Mouse (Mus musculus) liver, embryonic 15.5 days (tissue): ENCODE data around the gene Vdr. TPM values are rescaled to one million over a fixed set of nuclear protein-coding genes. Genes with fewer than 3 reads are reported as not detected.

ENCODE experiments used
- ATAC-seq: fragments of 200-750 bp; cut with Nextera tagmentation; 2 replicates; pipeline ENCODE4 v1.8.0; 2017; ENCODE audit warnings: moderate number of reproducible peaks, mild to moderate bottlenecking, moderate library complexity; ENCODE audit not compliant: insufficient read depth
- H3K27ac ChIP-seq: fragments of 300-500 bp; sonication (generic); replicated peaks from 2 replicates; pipeline ENCODE4 v1.5.1; 2015; ENCODE audit warnings: mild to moderate bottlenecking, inconsistent platforms
- H3K27me3 ChIP-seq: fragments of 300-500 bp; sonication (generic); 2 replicates; pipeline ENCODE4 v1.6.1; 2015; ENCODE audit warnings: mild to moderate bottlenecking, inconsistent platforms
- H3K36me3 ChIP-seq: fragments of 300-500 bp; sonication (generic); replicated peaks from 2 replicates; pipeline ENCODE4 v1.6.1; 2015; ENCODE audit warnings: moderate library complexity, mild to moderate bottlenecking, inconsistent platforms
- H3K4me1 ChIP-seq: fragments of 300-500 bp; sonication (generic); replicated peaks from 2 replicates; pipeline ENCODE4 v1.6.1; 2015; ENCODE audit warnings: inconsistent platforms
- H3K4me2 ChIP-seq: fragments of 300-500 bp; sonication (generic); 2 replicates; pipeline ENCODE4 v1.6.1; 2015; ENCODE audit warnings: moderate library complexity, mild to moderate bottlenecking, inconsistent platforms
- H3K4me3 ChIP-seq: fragments of 300-500 bp; sonication (generic); replicated peaks from 2 replicates; pipeline ENCODE4 v1.5.1; 2015; ENCODE audit warnings: mild to moderate bottlenecking, inconsistent platforms
- H3K9ac ChIP-seq: fragments of 300-500 bp; sonication (generic); 2 replicates; pipeline ENCODE4 v1.6.1; 2015; ENCODE audit warnings: moderate library complexity, mild to moderate bottlenecking, inconsistent platforms
- H3K9me3 ChIP-seq: fragments of 300-500 bp; sonication (generic); replicated peaks from 2 replicates; pipeline ENCODE4 v1.6.1; 2016; ENCODE audit warnings: inconsistent platforms
- WGBS: fragments of 180-500 bp; shearing (Covaris S2); methylation state at CpG from one replicate; pipeline ENCODE4 v1.1.7; 2015; ENCODE audit warnings: mixed read lengths; ENCODE audit not compliant: insufficient replicate concordance; 5-methylcytosine and 5-hydroxymethylcytosine counted together
- polyA plus RNA-seq: library from polyadenylated mRNA; unstranded; fragments of >200 nt; fragmentation: Nextera tagmentation; extraction: Ambion mirVana; gene quantifications from 2 replicates; pipeline ENCODE4 v1.2.1, GENCODE M21; 2015

Gene Vdr
- polyA plus RNA-seq, 1 experiment from 2014 or later: 0.14 TPM

- Histone ChIP-seq H3K4me1 (peaks cover 64% of the 10 kb centered on the region), H3K4me3 (no peak overlapping the region), H3K27me3 (peaks cover 6% of the 10 kb centered on the region; the same call in 1 of the 2 replicates), H3K27ac (no peak overlapping the region), H3K4me2 (no peak overlapping the region), H3K9me3 (no peaks in the 10 kb centered on the region), H3K9ac (no peak overlapping the region), H3K36me3 (no peaks in the 10 kb centered on the region)
- no peak for ATAC-seq
- 58% methylated on average over 4 of the region's 4 CpGs for WGBS
Observed at GRCm38 (mm10) chr15:97838395-97838794, 72.0 kb downstream of the Vdr start.

GRCm38 (mm10) chr15:97837491-97838061, 72.9 kb downstream of the Vdr start:
- H3K4me3 ChIP-seq: no peak overlapping the region
- no peaks in the 10 kb centered on the region for H3K9me3 ChIP-seq
- H3K27me3 ChIP-seq: peaks cover 14% of the 10 kb centered on the region
- no peaks in the 10 kb centered on the region for H3K36me3 ChIP-seq
- no peak overlapping the region for H3K4me2 ChIP-seq
- peaks cover 64% of the 10 kb centered on the region for H3K4me1 ChIP-seq
- H3K9ac ChIP-seq: no peak overlapping the region
- H3K27ac ChIP-seq: no peak overlapping the region
- WGBS: 24% methylated on average over 8 of the region's 8 CpGs
- no peak for ATAC-seq

DNA sequence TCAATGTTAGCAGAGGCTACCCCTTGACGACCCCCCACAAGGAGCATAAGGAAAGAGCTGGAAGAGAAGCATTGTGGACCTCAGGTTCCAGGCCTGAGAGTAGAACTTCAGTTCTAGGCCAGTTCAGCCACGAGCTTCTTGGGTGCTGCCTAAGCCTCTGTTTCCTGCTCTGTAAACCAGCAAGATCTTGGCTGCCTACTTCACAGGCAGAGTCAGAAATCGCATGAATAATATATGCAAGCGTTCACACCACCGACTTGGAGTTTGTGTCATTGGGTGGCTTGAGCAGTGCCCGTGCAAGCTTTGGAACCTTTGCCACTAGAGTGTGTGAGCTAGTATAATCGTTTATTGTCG, 73.6 kb downstream of the Vdr start:
- peaks cover 64% of the 10 kb centered on the region for H3K4me1 ChIP-seq
- no peak overlapping the region for H3K27ac ChIP-seq
- no peak overlapping the region for H3K9ac ChIP-seq
- no peak overlapping the region for H3K4me2 ChIP-seq
- no peak for ATAC-seq
- WGBS: 43% methylated on average over 8 of the region's 8 CpGs
- H3K4me3 ChIP-seq: no peak overlapping the region
- no peaks in the 10 kb centered on the region for H3K36me3 ChIP-seq
- H3K9me3 ChIP-seq: no peaks in the 10 kb centered on the region
- peaks cover 21% of the 10 kb centered on the region for H3K27me3 ChIP-seq

DNA sequence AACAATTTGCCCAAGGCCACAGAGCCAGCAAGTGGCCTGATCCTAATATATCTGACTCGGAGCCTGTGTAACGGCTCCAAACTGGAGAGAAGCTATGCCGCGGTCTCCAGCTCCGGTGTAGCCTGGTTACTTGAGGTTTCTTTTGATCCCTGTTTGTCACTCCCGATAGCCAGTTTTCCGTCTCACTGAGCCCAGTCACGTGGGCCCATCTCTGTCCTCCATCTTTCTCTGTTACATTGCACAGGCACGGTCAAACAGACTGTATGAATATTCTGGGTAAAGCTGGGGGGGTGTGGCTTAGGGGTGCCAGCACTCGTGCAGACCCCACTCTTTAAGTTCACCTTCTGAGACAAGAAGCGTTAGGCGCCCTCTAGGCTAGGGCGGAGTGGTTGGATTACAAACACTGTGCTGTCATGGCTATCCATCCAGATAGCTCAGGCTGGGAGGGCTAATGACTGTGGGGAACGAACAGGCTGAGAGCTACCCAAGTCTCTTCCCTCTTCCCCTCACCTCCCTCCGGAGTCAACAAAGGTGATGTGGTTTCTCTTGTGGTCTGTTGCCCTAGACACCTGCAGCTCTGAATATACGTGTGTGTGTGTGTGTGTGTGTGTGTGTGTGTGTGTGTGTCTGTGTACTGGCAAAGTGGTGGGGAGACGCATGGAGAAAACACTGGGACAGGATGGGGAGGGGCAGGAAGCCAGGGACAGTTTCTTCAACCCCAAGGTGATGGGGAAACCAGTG, 74.1 kb downstream of the Vdr start:
- 56% methylated on average over 17 of the region's 17 CpGs for WGBS
- Histone ChIP-seq H3K27me3 (peaks cover 26% of the 10 kb centered on the region), H3K4me3 (no peak overlapping the region), H3K4me1 (peaks cover 64% of the 10 kb centered on the region), H3K27ac (no peak overlapping the region), H3K4me2 (no peak overlapping the region), H3K36me3 (no peaks in the 10 kb centered on the region), H3K9me3 (no peaks in the 10 kb centered on the region), H3K9ac (no peak overlapping the region)
- ATAC-seq: no peak

DNA sequence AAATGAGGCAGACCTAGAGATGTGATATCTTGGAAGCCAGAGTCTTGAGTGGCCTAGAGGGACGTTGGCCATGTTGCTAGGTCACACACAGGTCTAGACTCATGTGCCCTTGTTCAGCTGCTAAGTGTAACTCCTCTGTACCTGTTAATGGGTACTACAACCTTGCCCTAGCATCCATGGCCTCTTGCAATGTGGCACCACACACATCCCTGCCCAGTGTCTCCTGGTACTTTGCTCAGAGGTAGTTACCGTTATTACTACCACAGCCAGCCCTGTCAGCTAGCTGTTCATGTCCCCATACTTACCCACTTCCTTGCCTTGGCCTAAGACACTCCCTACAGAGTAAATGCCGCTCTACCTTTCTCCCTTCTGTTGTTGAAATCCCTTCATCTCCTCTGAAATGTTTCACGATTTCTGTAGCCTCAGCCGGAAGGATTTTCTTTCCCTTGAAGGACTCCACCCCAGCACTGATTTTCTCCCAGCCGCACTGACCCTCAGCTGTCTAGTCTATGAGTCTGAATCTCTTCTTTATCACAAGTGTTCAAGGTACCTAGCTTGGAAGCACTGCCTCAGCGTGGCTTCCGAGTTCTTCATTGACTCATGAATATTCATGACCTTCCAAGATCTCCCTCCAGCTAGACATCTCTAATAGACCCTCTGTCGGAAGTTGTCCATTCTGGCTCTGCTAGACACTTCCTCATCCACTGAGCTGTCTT, 77.5 kb downstream of the Vdr start:
- Histone ChIP-seq H3K36me3 (no peaks in the 10 kb centered on the region), H3K9me3 (no peaks in the 10 kb centered on the region), H3K4me1 (peaks cover 69% of the 10 kb centered on the region), H3K9ac (no peak overlapping the region), H3K27me3 (peaks cover 53% of the 10 kb centered on the region), H3K4me2 (0 out of 2 replicates have a peak overlapping the region, but pooled peaks have one; percentile 93), H3K27ac (0 out of 2 replicates have a peak overlapping the region, but pooled peaks have one; percentile 71), H3K4me3 (no peak overlapping the region)
- ATAC-seq: no peak
- WGBS: 38% methylated on average over 9 of the region's 9 CpGs

DNA sequence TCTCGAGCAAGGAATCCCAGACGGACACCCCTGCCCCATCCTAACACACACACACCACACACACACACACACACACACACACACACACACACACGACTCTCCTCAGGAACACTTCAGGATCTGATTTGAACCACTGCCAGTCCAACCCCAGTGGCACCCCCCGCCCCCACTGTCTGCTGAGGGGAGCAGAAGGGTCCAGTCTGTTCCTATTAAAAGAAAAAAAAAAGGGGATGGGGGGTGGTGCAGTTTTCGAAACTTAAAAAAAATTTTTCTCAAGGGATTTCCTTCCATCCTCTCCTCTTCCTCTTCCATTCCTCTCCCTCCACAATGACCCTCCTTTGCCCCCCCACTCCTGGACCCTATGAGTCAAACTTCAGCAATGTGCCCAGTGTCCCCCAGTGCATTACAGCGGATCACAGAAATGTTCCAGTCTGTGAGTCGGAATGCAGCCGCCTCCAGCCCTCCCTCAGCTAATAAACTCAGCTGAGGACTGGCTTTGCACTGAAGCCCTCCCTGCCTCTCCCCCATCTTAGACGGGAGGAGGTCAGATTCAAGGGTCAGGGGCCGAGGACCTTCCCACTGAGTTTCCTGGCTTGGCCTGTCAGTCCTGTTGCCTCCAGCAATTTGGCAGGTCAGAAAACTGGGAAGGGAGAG, 78.3 kb downstream of the Vdr start:
- H3K9me3 ChIP-seq: no peaks in the 10 kb centered on the region
- peak overlapping the region; percentile 71 for H3K27ac ChIP-seq
- H3K4me3 ChIP-seq: peak overlapping the region; percentile 69
- H3K4me2 ChIP-seq: peak overlapping the region; percentile 93
- no peaks in the 10 kb centered on the region for H3K36me3 ChIP-seq
- peaks cover 53% of the 10 kb centered on the region for H3K27me3 ChIP-seq
- peak; percentile 3; the same call in 1 of the 2 replicates for ATAC-seq
- 17% methylated on average over 10 of the region's 10 CpGs for WGBS
- peaks cover 66% of the 10 kb centered on the region for H3K4me1 ChIP-seq
- H3K9ac ChIP-seq: no peak overlapping the region

- Histone ChIP-seq H3K4me3 (peak overlapping the region; percentile 69), H3K9ac (peak overlapping the region; percentile 67), H3K36me3 (no peaks in the 10 kb centered on the region), H3K4me2 (peak overlapping the region; percentile 93), H3K27ac (peak overlapping the region; percentile 71), H3K9me3 (no peaks in the 10 kb centered on the region), H3K27me3 (peaks cover 53% of the 10 kb centered on the region), H3K4me1 (peaks cover 72% of the 10 kb centered on the region)
- under 1% methylated on average over 82 of the region's 84 CpGs for WGBS
- peak; percentile 79 for ATAC-seq
Observed at GRCm38 (mm10) chr15:97831242-97831986, 79.0 kb downstream of the Vdr start.

DNA sequence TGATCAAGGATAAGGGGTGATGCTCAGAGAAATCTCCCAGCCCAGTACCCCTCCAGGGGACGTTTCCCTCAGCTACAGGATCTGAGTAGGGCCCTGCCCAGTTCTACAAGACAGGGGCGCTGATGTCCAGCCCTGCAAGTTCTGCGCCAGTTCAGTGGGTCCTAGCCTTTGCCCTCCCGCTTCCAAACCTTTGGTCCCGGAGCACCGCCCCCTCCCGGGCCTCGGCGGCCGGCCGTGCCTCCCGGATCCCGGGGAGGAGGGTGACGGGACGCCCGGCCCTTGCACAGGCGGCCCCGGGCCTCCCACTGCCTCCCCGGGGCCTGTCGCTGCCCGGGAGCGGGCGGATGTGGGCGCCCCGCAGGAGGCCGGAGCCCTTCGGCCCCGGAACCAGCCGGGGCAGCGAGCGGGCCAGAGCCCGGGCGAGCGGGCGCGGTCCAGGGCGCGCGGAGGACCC, 79.6 kb downstream of the Vdr start:
- Histone ChIP-seq H3K4me1 (peaks cover 74% of the 10 kb centered on the region), H3K36me3 (no peaks in the 10 kb centered on the region), H3K27ac (peak overlapping the region; percentile 71), H3K4me2 (peak overlapping the region; percentile 93), H3K4me3 (peak overlapping the region; percentile 69), H3K27me3 (peaks cover 53% of the 10 kb centered on the region), H3K9me3 (no peaks in the 10 kb centered on the region), H3K9ac (peak overlapping the region; percentile 67)
- peak; percentile 14; the same call in 1 of the 2 replicates for ATAC-seq
- under 1% methylated on average over 38 of the region's 39 CpGs for WGBS

- WGBS: 14% methylated on average over 12 of the region's 12 CpGs
- H3K4me1 ChIP-seq: peaks cover 79% of the 10 kb centered on the region
- H3K9ac ChIP-seq: peak overlapping the region; percentile 67; the same call in 1 of the 2 replicates
- H3K36me3 ChIP-seq: no peaks in the 10 kb centered on the region
- H3K4me3 ChIP-seq: peak overlapping the region; percentile 69
- ATAC-seq: no peak
- H3K27me3 ChIP-seq: peaks cover 53% of the 10 kb centered on the region
- H3K27ac ChIP-seq: peak overlapping the region; percentile 71
- peak overlapping the region; percentile 93 for H3K4me2 ChIP-seq
- H3K9me3 ChIP-seq: no peaks in the 10 kb centered on the region
Observed at GRCm38 (mm10) chr15:97830253-97830787, 80.1 kb downstream of the Vdr start.

DNA sequence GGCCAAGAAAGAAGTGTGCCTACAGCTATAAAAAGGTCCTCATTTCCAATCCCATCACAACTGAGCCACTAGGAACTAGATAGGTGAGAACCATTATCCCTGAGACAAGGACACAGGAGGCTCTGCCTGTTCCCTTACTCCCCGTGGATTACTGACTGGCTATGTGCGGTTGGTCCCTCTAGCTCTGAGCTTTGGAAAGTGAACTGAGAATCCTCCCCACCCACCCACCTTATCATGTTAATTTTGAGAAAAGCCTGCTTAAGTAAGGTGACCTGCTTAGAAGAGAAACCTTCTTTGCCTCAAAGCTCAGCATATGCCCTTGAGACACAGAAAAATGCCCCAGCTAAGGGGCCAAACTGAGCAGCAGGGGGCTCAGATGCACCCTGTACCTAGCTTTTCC, 81.0 kb downstream of the Vdr start:
- Histone ChIP-seq H3K36me3 (no peaks in the 10 kb centered on the region), H3K27ac (no peak overlapping the region; the same call in 1 of the 2 replicates), H3K27me3 (peaks cover 53% of the 10 kb centered on the region), H3K9ac (peak overlapping the region; percentile 18; the same call in 1 of the 2 replicates), H3K4me2 (peak overlapping the region; percentile 93), H3K9me3 (no peaks in the 10 kb centered on the region), H3K4me1 (peaks cover 88% of the 10 kb centered on the region), H3K4me3 (peak overlapping the region; percentile 69; the same call in 1 of the 2 replicates)
- 28% methylated on average over 2 of the region's 2 CpGs for WGBS
- ATAC-seq: no peak
